Mouse (Mus musculus) liver, embryonic 11.5 days (tissue): ENCODE data around the gene Apba2. TPM values are rescaled to one million over a fixed set of nuclear protein-coding genes. Genes with fewer than 3 reads are reported as not detected.
A peak's percentile ranks its signal among the peaks of the same experiment; 100 is the strongest.

Experiments used
- ATAC-seq: fragments of 200-750 bp; cut with Nextera tagmentation; replicated peaks from 2 replicates; pipeline ENCODE4 v1.8.0; 2017; ENCODE audit warnings: moderate number of reproducible peaks, mild to moderate bottlenecking, moderate TSS enrichment, moderate library complexity; ENCODE audit not compliant: low FRiP score
- DNase-seq: peaks from one replicate; pipeline ENCODE4 v3.0.0-alpha.2; 2017; ENCODE audit warnings: low spot score
- H3K27ac ChIP-seq: fragments of 300-500 bp; sonication (generic); 2 replicates; pipeline ENCODE4 v1.5.1; 2014; ENCODE audit warnings: mild to moderate bottlenecking, low read depth, low read length, control low read depth
- H3K27me3 ChIP-seq: fragments of 300-500 bp; sonication (generic); replicated peaks from 2 replicates; pipeline ENCODE4 v1.6.1; 2014; ENCODE audit warnings: low read length, mixed read lengths; ENCODE audit not compliant: control insufficient read depth, insufficient read depth
- H3K36me3 ChIP-seq: fragments of 300-500 bp; sonication (generic); 2 replicates; pipeline ENCODE4 v1.6.1; 2014; ENCODE audit warnings: mild to moderate bottlenecking, low read length, moderate library complexity, mixed read lengths; ENCODE audit not compliant: control insufficient read depth, insufficient read depth
- H3K4me1 ChIP-seq: fragments of 300-500 bp; sonication (generic); replicated peaks from 2 replicates; pipeline ENCODE4 v1.6.1; 2014; ENCODE audit warnings: low read length, mixed read lengths; ENCODE audit not compliant: control insufficient read depth, insufficient read depth
- H3K4me2 ChIP-seq: fragments of 300-500 bp; sonication (generic); 2 replicates; pipeline ENCODE4 v1.6.1; 2014; ENCODE audit warnings: mild to moderate bottlenecking, control low read depth, moderate library complexity
- H3K4me3 ChIP-seq: fragments of 300-500 bp; sonication (generic); 2 replicates; pipeline ENCODE4 v1.5.1; 2014; ENCODE audit warnings: low read depth, low read length, control low read depth
- H3K9ac ChIP-seq: fragments of 300-500 bp; sonication (generic); 2 replicates; pipeline ENCODE4 v1.6.1; 2014; ENCODE audit warnings: low read depth, low read length, control low read depth
- H3K9me3 ChIP-seq: fragments of 300-500 bp; sonication (generic); 2 replicates; pipeline ENCODE4 v1.6.1; 2016; ENCODE audit warnings: low read length, inconsistent platforms, mixed read lengths; ENCODE audit not compliant: control insufficient read depth
- WGBS: fragments of 180-500 bp; shearing (Covaris S2); extraction: QIAGEN DNeasy Blood & Tissue Kit; methylation state at CpG from one replicate; pipeline ENCODE4 v1.1.7; 2014; 5-methylcytosine and 5-hydroxymethylcytosine counted together
- polyA plus RNA-seq: library from polyadenylated mRNA; unstranded; fragments of >200 nt; fragmentation: Nextera tagmentation; extraction: Ambion mirVana; gene quantifications from 2 replicates; pipeline ENCODE4 v1.2.1, GENCODE M21; 2014

The Apba2 gene
- polyA plus RNA-seq, 1 experiment from 2014 or later, result 0.96 TPM

- no peak overlapping the region for H3K27ac ChIP-seq
- no peaks in the 10 kb centered on the region for H3K9me3 ChIP-seq
- H3K27me3 ChIP-seq, result no peaks in the 10 kb centered on the region
- H3K4me3 ChIP-seq, result no peak overlapping the region
- no peaks in the 10 kb centered on the region for H3K36me3 ChIP-seq
- WGBS, result 81% methylated on average over 6 of the region's 6 CpGs
- ATAC-seq, result no peak
- H3K4me2 ChIP-seq, result no peak overlapping the region
- DNase-seq, result no peak
- no peaks in the 10 kb centered on the region for H3K4me1 ChIP-seq
- H3K9ac ChIP-seq, result no peak overlapping the region
These were observed 144.5 kb downstream of the Apba2 start for GRCm38 (mm10) chr7:64646046-64646445.

GRCm38 (mm10) chr7:64648947-64649607, 147.6 kb downstream of the Apba2 start:
- DNase-seq (no peak), ATAC-seq (peak; percentile 63; the same call in 1 of the 2 replicates)
- no peak overlapping the region for H3K9ac ChIP-seq
- H3K4me3 ChIP-seq, result no peak overlapping the region
- no peaks in the 10 kb centered on the region for H3K4me1 ChIP-seq
- H3K27ac ChIP-seq, result no peak overlapping the region
- no peaks in the 10 kb centered on the region for H3K9me3 ChIP-seq
- no peaks in the 10 kb centered on the region for H3K27me3 ChIP-seq
- H3K36me3 ChIP-seq, result no peaks in the 10 kb centered on the region
- 0 out of 2 replicates have a peak overlapping the region, but pooled peaks have one; percentile 7 for H3K4me2 ChIP-seq
- WGBS, result 79% methylated on average over 10 of the region's 10 CpGs

GRCm38 (mm10) chr7:64651963-64652362, 150.5 kb downstream of the Apba2 start:
- Histone ChIP-seq H3K9ac (no peak overlapping the region), H3K9me3 (no peaks in the 10 kb centered on the region), H3K27ac (no peak overlapping the region), H3K36me3 (no peaks in the 10 kb centered on the region), H3K4me3 (no peak overlapping the region), H3K27me3 (no peaks in the 10 kb centered on the region), H3K4me2 (no peak overlapping the region), H3K4me1 (no peaks in the 10 kb centered on the region)
- 68% methylated on average over 3 of the region's 3 CpGs for WGBS
- ATAC-seq (no peak), DNase-seq (no peak)

GRCm38 (mm10) chr7:64656787-64657186, 155.3 kb downstream of the Apba2 start:
- Histone ChIP-seq H3K36me3 (no peaks in the 10 kb centered on the region), H3K9me3 (no peaks in the 10 kb centered on the region; the same call in 1 of the 2 replicates), H3K4me3 (no peak overlapping the region), H3K27ac (no peak overlapping the region), H3K4me1 (no peaks in the 10 kb centered on the region), H3K4me2 (no peak overlapping the region), H3K27me3 (no peaks in the 10 kb centered on the region), H3K9ac (no peak overlapping the region)
- ATAC-seq (no peak), DNase-seq (no peak)
- 57% methylated on average over 7 of the region's 7 CpGs for WGBS

GRCm38 (mm10) chr7:64658914-64659313, 157.4 kb downstream of the Apba2 start:
- WGBS, result 82% methylated on average over 4 of the region's 4 CpGs
- no peak overlapping the region for H3K9ac ChIP-seq
- H3K4me1 ChIP-seq, result no peaks in the 10 kb centered on the region
- no peak for DNase-seq
- H3K27ac ChIP-seq, result no peak overlapping the region
- H3K4me3 ChIP-seq, result no peak overlapping the region
- no peak overlapping the region for H3K4me2 ChIP-seq
- no peaks in the 10 kb centered on the region for H3K36me3 ChIP-seq
- no peak for ATAC-seq
- no peaks in the 10 kb centered on the region; the same call in 1 of the 2 replicates for H3K9me3 ChIP-seq
- no peaks in the 10 kb centered on the region for H3K27me3 ChIP-seq

GRCm38 (mm10) chr7:64659328-64659727, 157.8 kb downstream of the Apba2 start:
- Histone ChIP-seq H3K4me2 (no peak overlapping the region), H3K27ac (no peak overlapping the region), H3K9ac (no peak overlapping the region), H3K9me3 (no peaks in the 10 kb centered on the region; the same call in 1 of the 2 replicates), H3K27me3 (no peaks in the 10 kb centered on the region), H3K4me3 (no peak overlapping the region), H3K36me3 (no peaks in the 10 kb centered on the region), H3K4me1 (no peaks in the 10 kb centered on the region)
- WGBS, result 67% methylated on average over 8 of the region's 8 CpGs
- DNase-seq (no peak), ATAC-seq (no peak)

- DNase-seq (no peak), ATAC-seq (no peak)
- no peaks in the 10 kb centered on the region for H3K36me3 ChIP-seq
- no peaks in the 10 kb centered on the region for H3K4me1 ChIP-seq
- no peak overlapping the region for H3K27ac ChIP-seq
- no peak overlapping the region for H3K4me3 ChIP-seq
- H3K9ac ChIP-seq, result no peak overlapping the region
- no peaks in the 10 kb centered on the region for H3K27me3 ChIP-seq
- WGBS, result 91% methylated on average over 5 of the region's 5 CpGs
- no peak overlapping the region for H3K4me2 ChIP-seq
- no peaks in the 10 kb centered on the region; the same call in 1 of the 2 replicates for H3K9me3 ChIP-seq
These were observed 161.0 kb downstream of the Apba2 start for GRCm38 (mm10) chr7:64662506-64662905.

GRCm38 (mm10) chr7:64663600-64663999, 162.1 kb downstream of the Apba2 start:
- Histone ChIP-seq H3K4me2 (no peak overlapping the region), H3K4me3 (no peak overlapping the region), H3K9me3 (no peaks in the 10 kb centered on the region), H3K4me1 (no peaks in the 10 kb centered on the region), H3K27ac (no peak overlapping the region), H3K9ac (no peak overlapping the region), H3K27me3 (no peaks in the 10 kb centered on the region), H3K36me3 (no peaks in the 10 kb centered on the region)
- DNase-seq, result no peak
- 75% methylated on average over 3 of the region's 3 CpGs for WGBS
- no peak for ATAC-seq

GRCm38 (mm10) chr7:64665120-64665519, 163.6 kb downstream of the Apba2 start:
- ATAC-seq (no peak), DNase-seq (no peak)
- H3K9me3 ChIP-seq, result no peaks in the 10 kb centered on the region
- no peak overlapping the region for H3K27ac ChIP-seq
- H3K9ac ChIP-seq, result no peak overlapping the region
- H3K4me2 ChIP-seq, result no peak overlapping the region
- H3K4me1 ChIP-seq, result no peaks in the 10 kb centered on the region
- 57% methylated on average over 7 of the region's 7 CpGs for WGBS
- H3K36me3 ChIP-seq, result no peaks in the 10 kb centered on the region
- H3K27me3 ChIP-seq, result no peaks in the 10 kb centered on the region
- no peak overlapping the region for H3K4me3 ChIP-seq
